Mouse (Mus musculus): Measurements from ENCODE around the gene Gtsf1.

Gtsf1 gene

DNA sequence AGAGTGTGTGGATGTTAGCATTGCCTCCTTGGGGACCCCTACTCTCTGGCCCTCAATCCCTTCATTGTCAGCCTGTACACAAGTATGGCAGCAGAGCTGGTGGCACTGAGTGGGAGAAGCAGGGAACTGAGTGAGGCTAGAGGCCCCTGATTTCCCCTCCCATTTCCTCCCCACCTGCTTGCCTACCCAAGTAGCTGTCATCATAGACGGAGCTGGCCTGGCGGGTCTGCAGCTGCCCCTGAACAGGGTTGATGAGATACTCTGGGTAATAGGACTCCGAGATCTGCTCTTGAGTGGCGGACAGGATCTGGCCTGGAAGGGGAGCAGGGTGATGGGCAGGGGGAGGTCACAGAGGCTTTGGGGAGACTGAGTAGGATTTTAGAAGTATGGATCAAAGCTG is 74.1 kb downstream of the Gtsf1 start:
- DNase-seq = peak; percentile 27

DNA sequence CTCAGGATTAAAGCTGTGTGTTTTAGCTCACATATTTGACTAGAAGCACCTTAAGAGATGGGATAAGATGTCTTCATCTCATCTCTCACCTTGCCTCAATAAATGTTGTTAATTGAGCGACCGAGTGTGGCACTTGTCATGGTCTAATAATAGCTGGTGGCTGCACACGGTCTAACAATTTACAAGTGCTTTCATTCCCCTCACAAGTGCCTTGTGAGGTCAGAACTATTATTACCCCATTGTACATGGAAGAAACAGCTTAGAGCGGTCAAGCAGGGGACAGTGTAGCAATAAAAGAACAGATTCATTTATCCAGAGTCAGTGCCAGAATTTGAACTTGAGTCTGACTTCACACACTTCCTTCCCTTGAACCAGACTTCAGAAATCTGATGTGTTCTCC is 74.8 kb downstream of the Gtsf1 start:
- no peak for DNase-seq

DNA sequence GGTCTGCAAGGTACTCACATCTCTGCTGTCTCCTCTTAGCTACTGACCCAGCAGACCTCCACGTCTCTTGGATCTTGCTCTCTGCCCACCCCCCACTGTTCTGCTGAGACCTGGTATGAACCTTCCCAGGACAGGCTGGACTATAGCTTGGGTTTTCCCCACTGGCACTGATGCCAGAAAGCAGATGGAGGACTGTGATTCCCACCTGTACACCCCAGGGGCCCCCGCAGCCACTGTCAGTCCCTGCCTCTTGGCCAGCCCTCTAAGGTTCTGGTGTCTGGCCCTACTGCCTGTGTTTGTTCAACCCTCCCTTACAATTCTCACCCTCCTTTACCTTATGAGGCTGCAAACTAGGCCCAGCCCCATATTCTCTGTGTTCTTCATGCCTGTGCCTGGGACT is 75.6 kb downstream of the Gtsf1 start:
- no peak for DNase-seq

DNA sequence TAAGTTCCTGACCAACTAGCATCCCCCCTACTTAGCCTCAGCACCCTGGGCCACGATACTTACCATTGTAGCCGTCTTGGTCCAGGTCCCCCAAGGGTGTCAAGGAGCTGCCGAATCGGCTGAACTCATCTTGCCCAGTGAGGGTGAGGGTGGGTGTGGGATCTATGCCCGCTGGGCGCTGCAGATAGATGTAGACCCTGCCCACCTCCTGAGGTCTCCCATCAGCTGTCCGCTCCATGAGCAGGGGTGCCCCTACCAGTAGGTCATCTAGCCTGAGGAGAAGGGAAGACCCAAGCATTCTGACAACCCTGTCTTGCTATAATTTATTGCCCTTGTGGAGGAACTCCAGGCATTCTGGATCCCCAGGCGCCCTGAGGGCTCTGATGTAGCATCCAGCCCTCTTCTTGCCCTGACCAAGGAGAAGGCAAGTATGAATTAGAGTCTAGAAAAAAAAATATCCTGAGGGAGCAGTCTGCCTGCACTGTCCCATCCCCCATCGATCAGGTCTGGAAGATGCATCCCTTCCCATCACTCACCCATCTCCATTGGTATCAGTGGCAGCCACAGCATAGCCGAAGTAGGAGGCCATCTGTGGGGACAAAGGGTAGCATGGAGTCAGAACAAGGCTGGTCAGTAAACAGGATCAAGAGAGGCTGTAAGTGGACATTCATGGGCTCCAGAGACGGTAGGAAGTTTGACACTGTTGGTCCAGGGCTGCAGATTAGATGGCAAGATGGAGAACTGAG is 76.6 kb downstream of the Gtsf1 start:
- no peak for DNase-seq

DNA sequence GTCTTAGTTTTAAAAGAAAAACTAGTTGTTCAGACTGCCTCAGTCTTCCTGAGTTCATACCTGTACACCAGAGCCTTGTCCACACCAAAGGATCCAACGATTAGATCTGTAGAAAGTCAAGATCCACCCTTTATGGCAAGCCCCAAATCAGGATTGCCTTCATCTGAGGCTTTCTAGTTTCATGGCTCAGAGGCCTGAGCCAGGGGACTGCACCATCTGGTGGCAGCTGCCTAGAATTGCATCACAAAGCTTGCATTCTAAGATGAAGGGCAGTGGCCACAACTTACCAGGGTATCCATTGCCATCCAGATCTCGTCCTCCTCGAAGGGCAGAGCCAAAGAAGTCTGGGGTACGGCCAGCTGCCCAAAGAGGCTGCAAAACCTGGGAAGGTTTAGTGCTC is 77.4 kb downstream of the Gtsf1 start:
- DNase-seq = peak; percentile 53
